Mouse (Mus musculus): ENCODE results near the gene Abhd14b.

GRCm38 (mm10) chr9:106444836-106445235 lies 2.4 kb upstream of the Abhd14b start:
- TF ChIP-seq CTCF (IDR thresholded peaks at IDR 0.05; ENCODE audit: control insufficient read depth, insufficient read depth, insufficient replicate concordance, low read depth, low read length), result no peak
- TF ChIP-seq POLR2A (IDR thresholded peaks at IDR 0.05; ENCODE audit: control insufficient read depth, low read depth, low read length), result no peak

All from testis, adult 2 months (tissue).